Mouse (Mus musculus) yolk sac, embryonic 10.5 days (tissue): ENCODE data around the gene Ces2h.
"Not testable (repeated sequence)": the region's sequence is repeated elsewhere in the genome, so short reads cannot be mapped to it uniquely, and the experiment has no call there.

Experiments used
- DNase-seq: peaks from one replicate; pipeline ENCODE4 v3.0.0-alpha.2; 2017; ENCODE audit warnings: low spot score

Ces2h gene

GRCm38 (mm10) chr8:105000586-105000985 lies at the start of gene Ces2h:
Gene Ces2h (plus strand): TSS chr8:105000853.
- no peak for DNase-seq

- DNase-seq, result no peak
Measured at GRCm38 (mm10) chr8:104961537-104961961, 39.1 kb upstream of the Ces2h start, which contains the start of gene Ces2g. Gene Ces2g (plus strand): TSS chr8:104961718.

- no peak for DNase-seq
Measured at GRCm38 (mm10) chr8:104962229-104962901, 38.3 kb upstream of the Ces2h start.

- DNase-seq, result no peak
Measured at GRCm38 (mm10) chr8:104963375-104963894, 37.2 kb upstream of the Ces2h start.

GRCm38 (mm10) chr8:104984126-104984525 lies 16.5 kb upstream of the Ces2h start:
- no peak for DNase-seq

GRCm38 (mm10) chr8:104984942-104985341 lies 15.7 kb upstream of the Ces2h start:
- no peak for DNase-seq

GRCm38 (mm10) chr8:104998191-104998590 lies 2.5 kb upstream of the Ces2h start:
- no peak for DNase-seq

- no peak for DNase-seq
Measured at GRCm38 (mm10) chr8:104999183-104999582, 1.5 kb upstream of the Ces2h start.

GRCm38 (mm10) chr8:105010000-105010399 lies 9.3 kb downstream of the Ces2h start:
- DNase-seq, result no peak

GRCm38 (mm10) chr8:105011136-105011535 lies 10.5 kb downstream of the Ces2h start:
- no peak for DNase-seq

GRCm38 (mm10) chr8:105014391-105014790 lies 13.7 kb downstream of the Ces2h start:
- DNase-seq, result no peak

GRCm38 (mm10) chr8:105021954-105022353 lies 21.3 kb downstream of the Ces2h start:
- no peak for DNase-seq

GRCm38 (mm10) chr8:105023087-105023486 lies 22.4 kb downstream of the Ces2h start:
- DNase-seq, result no peak

- DNase-seq, result no peak
Measured at GRCm38 (mm10) chr8:105025050-105025449, 24.4 kb downstream of the Ces2h start.

- no peak for DNase-seq
Measured at GRCm38 (mm10) chr8:105043510-105043909, 42.9 kb downstream of the Ces2h start.

GRCm38 (mm10) chr8:105045824-105046401 lies 45.3 kb downstream of the Ces2h start:
- no peak for DNase-seq

GRCm38 (mm10) chr8:105048371-105048854 lies 47.8 kb downstream of the Ces2h start, which contains the start of gene Ces3a:
Gene Ces3a (plus strand): TSS chr8:105048601.
- no peak for DNase-seq

- DNase-seq, result no peak
Measured at GRCm38 (mm10) chr8:105056211-105056610, 55.6 kb downstream of the Ces2h start.

GRCm38 (mm10) chr8:105060056-105060455 lies 59.4 kb downstream of the Ces2h start:
- DNase-seq, result no peak

- peak; percentile 76 for DNase-seq
Measured at GRCm38 (mm10) chr8:105066761-105067160, 66.1 kb downstream of the Ces2h start.

- not testable (repeated sequence) for DNase-seq
Measured at GRCm38 (mm10) chr8:105067905-105068304, 67.3 kb downstream of the Ces2h start.

GRCm38 (mm10) chr8:105068971-105069370 lies 68.3 kb downstream of the Ces2h start:
- no peak for DNase-seq
